Mouse (Mus musculus): ENCODE measurements around the gene 1300017J02Rik. TPM values are rescaled to one million over a fixed set of nuclear protein-coding genes. Genes with fewer than 3 reads are reported as not detected.

Gene 1300017J02Rik
- polyA plus RNA-seq, 1 experiment = not detected

- no peak overlapping the region for H3K27ac ChIP-seq (replicated peaks; ENCODE audit: low read depth, low read length)
- H3K4me3 ChIP-seq (ENCODE audit: insufficient read depth, low read depth, low read length) = peak overlapping the region; percentile 26
Observed at GRCm38 (mm10) chr9:103212654-103213420, 92.0 kb downstream of the 1300017J02Rik start.

GRCm38 (mm10) chr9:103208802-103209423 is 96.0 kb downstream of the 1300017J02Rik start:
- H3K4me3 ChIP-seq (ENCODE audit: insufficient read depth, low read depth, low read length) = no peak overlapping the region
- no peak overlapping the region for H3K27ac ChIP-seq (replicated peaks; ENCODE audit: low read depth, low read length)
- H3K4me1 ChIP-seq (ENCODE audit: control insufficient read depth, insufficient read depth, insufficient read length, low read length) = no peaks in the 10 kb centered on the region

More at GRCm38 (mm10) chr9:103212654-103213420, 92.0 kb downstream of the 1300017J02Rik start:
- no peaks in the 10 kb centered on the region for H3K4me1 ChIP-seq (ENCODE audit: control insufficient read depth, insufficient read depth, insufficient read length, low read length)

GRCm38 (mm10) chr9:103207846-103208245 is 97.0 kb downstream of the 1300017J02Rik start:
- H3K4me1 ChIP-seq (ENCODE audit: control insufficient read depth, insufficient read depth, insufficient read length, low read length) = no peaks in the 10 kb centered on the region
- H3K4me3 ChIP-seq (ENCODE audit: insufficient read depth, low read depth, low read length) = peak overlapping the region; percentile 45
- no peak overlapping the region for H3K27ac ChIP-seq (replicated peaks; ENCODE audit: low read depth, low read length)

- Histone ChIP-seq H3K4me1 (ENCODE audit: control insufficient read depth, insufficient read depth, insufficient read length, low read length) (no peaks in the 10 kb centered on the region), H3K4me3 (ENCODE audit: insufficient read depth, low read depth, low read length) (no peak overlapping the region), H3K27ac (replicated peaks; ENCODE audit: low read depth, low read length) (no peak overlapping the region)
Observed at GRCm38 (mm10) chr9:103205786-103206185, 99.1 kb downstream of the 1300017J02Rik start.

- Histone ChIP-seq H3K27ac (replicated peaks; ENCODE audit: low read depth, low read length) (peak within 1 kb of the TSS; percentile 46; the same call in 1 of the 2 replicates), H3K4me3 (ENCODE audit: insufficient read depth, low read depth, low read length) (peak within 1 kb of the TSS; percentile 85), H3K4me1 (ENCODE audit: control insufficient read depth, insufficient read depth, insufficient read length, low read length) (no peaks in the 10 kb centered on the region)
Observed at GRCm38 (mm10) chr9:103201561-103202260, 103.2 kb downstream of the 1300017J02Rik start, which contains the start of gene Srprb. Gene Srprb, minus strand, starts transcription at chr9:103202137.

Other genes with a start within 250 kb of the 1300017J02Rik start
- 26.8 and 33.8 TPM in 2 replicates for gene Rab6b, start 193.3 kb downstream of the 1300017J02Rik start, polyA plus RNA-seq (2012; ENCODE audit: insufficient read depth, insufficient read length, missing spikeins)
- 14.3 and 18.3 TPM in 2 replicates for gene Srprb, start 102.9 kb downstream of the 1300017J02Rik start, polyA plus RNA-seq (2012; ENCODE audit: insufficient read depth, insufficient read length, missing spikeins)
- 0.79 TPM in 1 of 2 replicates, not detected in the other for gene Gm20425, start 74.8 kb downstream of the 1300017J02Rik start, polyA plus RNA-seq (2012; ENCODE audit: insufficient read depth, insufficient read length, missing spikeins)
- gene Trf, start 74.6 kb downstream of the 1300017J02Rik start, polyA plus RNA-seq (2012; ENCODE audit: insufficient read depth, insufficient read length, missing spikeins) = 244 and 297 TPM in 2 replicates
- gene Topbp1, start 133 bp upstream of the 1300017J02Rik start, polyA plus RNA-seq (2012; ENCODE audit: insufficient read depth, insufficient read length, missing spikeins) = 6.1 and 11.1 TPM in 2 replicates
- gene Cdv3, start 60.8 kb upstream of the 1300017J02Rik start, polyA plus RNA-seq (2012; ENCODE audit: insufficient read depth, insufficient read length, missing spikeins) = 64.4 and 77.2 TPM in 2 replicates
- gene Bfsp2, start 175.3 kb upstream of the 1300017J02Rik start, polyA plus RNA-seq (2012; ENCODE audit: insufficient read depth, insufficient read length, missing spikeins) = not detected in 2 replicates